Mouse (Mus musculus): ENCODE measurements at regions not wholly inside any gene's neighbourhood (a gene's known extent, or its start where the extent isn't known, plus 50 kb on each side); places are given as distances from the start of the nearest gene placed in this dataset.

GRCm38 (mm10) chr10:95032760-95033716 is 88.4 kb upstream of the Plxnc1 start:
- peak; percentile 56 for DNase-seq

- peak; percentile 83 for DNase-seq
Measured at GRCm38 (mm10) chr10:95031371-95031770, 86.7 kb upstream of the Plxnc1 start.

GRCm38 (mm10) chr10:95030801-95031200 is 86.2 kb upstream of the Plxnc1 start:
- DNase-seq, result peak; percentile 79

GRCm38 (mm10) chr10:95029554-95029953 is 84.9 kb upstream of the Plxnc1 start:
- no peak for DNase-seq

GRCm38 (mm10) chr10:95025569-95026327 is 81.1 kb upstream of the Plxnc1 start:
- DNase-seq, result no peak

- no peak for DNase-seq
Measured at GRCm38 (mm10) chr10:95021209-95021608, 76.6 kb upstream of the Plxnc1 start.

GRCm38 (mm10) chr10:95016896-95017295 is 72.3 kb upstream of the Plxnc1 start:
- DNase-seq, result no peak

- DNase-seq, result no peak
Measured at GRCm38 (mm10) chr10:95015298-95015951, 70.8 kb upstream of the Plxnc1 start.

GRCm38 (mm10) chr10:95013946-95014345 is 69.3 kb upstream of the Plxnc1 start:
- no peak for DNase-seq

- no peak for DNase-seq
Measured at GRCm38 (mm10) chr10:95013213-95013915, 68.7 kb upstream of the Plxnc1 start.

GRCm38 (mm10) chr10:95010333-95010732 is 65.7 kb upstream of the Plxnc1 start:
- no peak for DNase-seq

- no peak for DNase-seq
Measured at GRCm38 (mm10) chr10:95009081-95009480, 64.4 kb upstream of the Plxnc1 start.

- peak; percentile 43 for DNase-seq
Measured at GRCm38 (mm10) chr10:95004065-95004763, 59.6 kb upstream of the Plxnc1 start.

- DNase-seq, result peak; percentile 70
Measured at GRCm38 (mm10) chr10:95003621-95004020, 59.0 kb upstream of the Plxnc1 start.

- DNase-seq, result no peak
Measured at GRCm38 (mm10) chr10:95001650-95002049, 57.0 kb upstream of the Plxnc1 start.

GRCm38 (mm10) chr10:94999716-95000115 is 55.1 kb upstream of the Plxnc1 start:
- DNase-seq, result no peak
